Mouse (Mus musculus): ENCODE results near the gene Olfr1181.
"Not testable (repeated sequence)": the region's sequence is repeated elsewhere in the genome, so short reads cannot be mapped to it uniquely, and the experiment has no call there.

The Olfr1181 gene

GRCm38 (mm10) chr2:88426071-88426470 lies at the start of gene Olfr1181:
Olfr1181 (minus strand) TSS chr2:88426171.
- no peak for DNase-seq (ENCODE audit: low read depth, low spot score)

GRCm38 (mm10) chr2:88454567-88454966 lies 28.6 kb upstream of the Olfr1181 start, which contains the start of gene Olfr1183:
Olfr1183 (plus strand) TSS chr2:88454867.
- not testable (repeated sequence) for DNase-seq (ENCODE audit: low read depth, low spot score)

DNA sequence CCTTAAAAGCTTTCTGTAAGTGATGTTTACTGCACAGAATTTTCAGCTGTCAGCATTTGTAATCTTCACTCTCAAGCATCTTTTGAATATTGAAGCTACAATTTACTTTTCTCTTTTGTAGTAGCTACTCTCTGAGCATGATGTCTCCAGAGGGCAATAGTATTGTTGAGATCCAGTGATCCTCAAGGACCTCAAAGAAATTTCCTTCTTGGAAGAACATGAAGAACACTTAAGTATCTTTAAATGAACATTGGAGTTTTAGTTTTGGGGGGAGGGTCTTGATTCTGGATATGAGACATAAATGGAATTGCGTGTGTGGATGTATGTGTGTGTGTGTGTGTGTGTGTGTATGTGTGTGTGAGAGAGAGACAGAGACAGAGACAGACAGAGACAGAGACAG lies 23.1 kb upstream of the Olfr1181 start, which contains the start of gene Gm13757:
Gene Gm13757 (minus strand): TSS at position 101 of the 400 bp plus-strand sequence.
- no peak for DNase-seq (ENCODE audit: low read depth, low spot score)

DNA sequence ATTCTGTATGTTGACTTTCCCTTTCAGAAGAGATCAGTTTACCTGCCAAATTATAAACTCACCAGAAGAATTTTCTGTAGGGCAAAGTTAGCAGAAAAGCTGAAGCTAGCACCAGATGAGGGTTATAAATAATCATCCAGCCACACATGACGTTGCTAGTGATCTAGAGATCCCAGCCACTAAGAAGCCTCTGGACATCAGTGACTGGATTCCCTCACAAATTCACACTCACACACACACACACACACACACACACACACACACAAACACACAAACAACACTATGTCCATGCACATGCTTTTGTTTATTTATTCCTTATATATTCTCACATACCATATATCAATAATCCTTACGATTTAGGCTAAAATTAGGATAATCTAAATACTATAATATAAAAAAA lies 6.9 kb downstream of the Olfr1181 start, which contains the start of gene Olfr1180:
Gene Olfr1180 (minus strand): TSS at position 101 of the 400 bp plus-strand sequence.
- DNase-seq (ENCODE audit: low read depth, low spot score): no peak

- DNase-seq (ENCODE audit: low read depth, low spot score): no peak
These were observed 19.6 kb downstream of the Olfr1181 start, which contains the start of gene Olfr1179 for GRCm38 (mm10) chr2:88406353-88406752. Olfr1179 (minus strand) TSS chr2:88406453.

DNA sequence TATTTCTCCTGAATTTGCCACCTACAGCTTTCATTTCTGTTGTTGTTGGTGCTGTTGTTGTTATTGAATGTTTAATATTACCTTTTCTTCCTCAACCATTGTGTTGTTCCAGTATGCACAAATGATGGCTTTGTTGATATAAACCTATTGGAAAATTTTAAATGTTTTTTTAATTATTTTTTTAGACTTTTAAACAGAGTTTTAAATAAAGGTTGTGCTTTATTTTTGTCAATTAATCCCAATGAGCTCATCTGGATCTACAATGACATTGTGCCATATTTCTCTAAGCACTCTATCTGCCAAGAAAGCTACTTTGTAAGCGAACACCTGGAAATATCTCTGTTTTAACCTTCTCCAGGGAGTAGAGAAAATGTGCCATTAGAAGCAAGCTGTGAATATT lies 39.2 kb downstream of the Olfr1181 start, which contains the start of gene Olfr1178:
Gene Olfr1178 (plus strand): TSS at position 301 of the 400 bp plus-strand sequence.
- DNase-seq (ENCODE audit: low read depth, low spot score): no peak
